Mouse (Mus musculus): ENCODE data around the gene Phospho1. TPM values are rescaled to one million over a fixed set of nuclear protein-coding genes. Genes with fewer than 3 reads are reported as not detected.

Phospho1 gene
- 0.51 and 0.62 TPM in 2 replicates for polyA plus RNA-seq (2014; fragmentation: Nextera tagmentation; extraction: Ambion mirVana)

DNA sequence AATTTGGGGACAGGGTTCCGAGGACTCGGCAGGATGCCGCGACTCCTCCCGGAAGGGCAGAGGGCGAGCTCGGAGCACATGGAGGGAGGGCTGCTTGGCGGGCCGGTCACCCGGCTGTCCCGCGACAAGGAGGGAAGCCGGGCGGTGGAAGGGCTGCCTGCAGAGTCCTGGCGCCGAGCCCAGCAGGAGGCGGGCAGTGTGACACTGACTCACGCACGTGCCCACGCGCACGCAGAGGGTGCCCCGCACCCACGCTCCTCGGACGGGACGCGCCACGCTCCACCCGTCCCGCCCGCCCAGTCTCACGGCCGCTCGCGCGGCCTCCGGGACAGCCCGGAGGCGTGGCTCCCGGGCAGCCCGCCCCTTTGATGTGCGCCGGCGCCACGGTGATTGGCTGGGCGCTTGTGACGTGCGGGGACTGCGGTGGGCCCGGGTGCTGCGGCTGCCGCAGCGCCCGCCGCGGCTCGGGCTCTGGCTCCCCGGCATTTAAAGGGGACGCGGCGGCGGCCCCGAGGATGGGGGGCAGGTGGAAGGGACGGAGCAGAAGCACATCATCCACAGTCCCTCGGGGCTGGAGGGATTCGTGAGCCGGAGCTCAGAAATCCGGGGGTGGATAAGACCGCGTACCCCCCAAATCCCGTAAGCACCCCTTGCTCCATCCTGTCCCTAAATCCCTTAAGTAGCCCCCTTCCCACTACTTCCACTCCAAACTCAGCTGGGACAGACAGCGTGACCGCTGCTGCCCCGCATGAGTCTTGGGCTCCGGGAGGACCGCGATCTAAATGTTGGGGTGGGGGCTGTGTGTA is at the start of gene Phospho1:
Gene Phospho1, plus strand, starts transcription at position 429 of the 806 bp plus-strand sequence.
- no peaks in the 10 kb centered on the region for H3K36me3 ChIP-seq (ENCODE audit: control insufficient read depth, insufficient read depth, low read length)
- H3K27ac ChIP-seq (ENCODE audit: low read depth, low read length) = no peak within 1 kb of the TSS
- peaks cover 26% of the 10 kb centered on the region for H3K27me3 ChIP-seq (ENCODE audit: control insufficient read depth, insufficient read depth, low read length)
- under 1% methylated on average over 75 of the region's 78 CpGs for WGBS
- peak within 1 kb of the TSS; percentile 99 for H3K4me2 ChIP-seq (ENCODE audit: low read depth, low read length)
- H3K9ac ChIP-seq (replicated peaks; ENCODE audit: low read depth, low read length) = peak within 1 kb of the TSS; percentile 66
- H3K4me3 ChIP-seq (ENCODE audit: low read depth, low read length) = peak within 1 kb of the TSS; percentile 66
- H3K9me3 ChIP-seq (ENCODE audit: control insufficient read depth, low read length) = no peaks in the 10 kb centered on the region
- peak; percentile 98 for ATAC-seq (ENCODE audit: low read depth)
- peaks cover 5% of the 10 kb centered on the region; the same call in 1 of the 2 replicates for H3K4me1 ChIP-seq (ENCODE audit: control insufficient read depth, insufficient read depth, low read length)

DNA sequence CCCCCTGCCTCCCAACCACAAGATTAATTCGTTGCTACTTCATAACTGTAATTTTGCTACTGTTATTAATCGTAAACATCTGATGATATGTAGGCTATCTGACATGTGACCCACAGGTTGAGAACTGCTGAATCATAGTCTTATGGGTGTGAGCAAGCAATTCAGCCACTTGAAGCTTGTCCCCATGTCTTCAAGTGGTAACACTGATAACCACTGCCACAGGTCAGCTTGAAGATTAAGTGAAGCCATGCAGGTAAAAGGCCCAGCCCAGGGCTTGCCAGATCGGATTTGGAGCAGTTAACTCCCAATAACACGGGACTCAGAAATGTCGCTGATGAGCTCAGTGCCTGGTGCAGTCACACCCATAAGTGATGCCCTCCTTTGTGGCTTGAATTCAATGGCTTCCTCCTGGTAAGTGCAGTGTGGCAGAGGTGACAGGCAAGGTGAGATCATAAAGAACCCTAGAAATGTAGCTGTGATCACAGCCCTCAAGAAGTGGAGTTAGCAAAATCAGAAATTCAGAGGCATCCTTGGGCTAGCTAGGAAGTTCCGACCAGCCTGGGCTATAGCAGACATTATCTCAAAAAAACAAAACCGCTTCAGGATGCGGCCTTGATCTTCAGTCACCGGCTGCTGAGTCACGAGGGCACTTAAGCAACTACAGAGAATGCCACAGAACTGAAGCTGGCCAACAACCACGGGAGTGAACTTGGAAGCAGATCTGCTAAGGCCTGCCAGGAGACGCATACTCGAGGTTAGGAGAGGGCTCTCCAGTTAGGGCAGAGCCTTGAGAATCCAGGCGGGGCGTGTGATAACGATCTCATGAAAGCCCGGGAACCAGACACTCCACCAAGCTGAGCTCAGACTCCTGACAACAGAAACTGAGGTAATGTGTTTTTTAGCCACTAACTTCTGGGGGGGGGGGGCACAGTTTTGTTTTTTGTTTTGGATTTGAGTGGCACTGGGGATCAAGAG is 46.7 kb upstream of the Phospho1 start:
- no peak overlapping the region for H3K27ac ChIP-seq (ENCODE audit: low read depth, low read length)
- H3K4me2 ChIP-seq (ENCODE audit: low read depth, low read length) = no peak overlapping the region
- 87% methylated on average over 17 of the region's 17 CpGs for WGBS
- H3K4me3 ChIP-seq (ENCODE audit: low read depth, low read length) = no peak overlapping the region
- no peaks in the 10 kb centered on the region for H3K9me3 ChIP-seq (ENCODE audit: control insufficient read depth, low read length)
- H3K4me1 ChIP-seq (ENCODE audit: control insufficient read depth, insufficient read depth, low read length) = no peaks in the 10 kb centered on the region
- no peak for ATAC-seq (ENCODE audit: low read depth)
- H3K36me3 ChIP-seq (ENCODE audit: control insufficient read depth, insufficient read depth, low read length) = no peaks in the 10 kb centered on the region
- no peak overlapping the region for H3K9ac ChIP-seq (replicated peaks; ENCODE audit: low read depth, low read length)
- no peaks in the 10 kb centered on the region for H3K27me3 ChIP-seq (ENCODE audit: control insufficient read depth, insufficient read depth, low read length)

DNA sequence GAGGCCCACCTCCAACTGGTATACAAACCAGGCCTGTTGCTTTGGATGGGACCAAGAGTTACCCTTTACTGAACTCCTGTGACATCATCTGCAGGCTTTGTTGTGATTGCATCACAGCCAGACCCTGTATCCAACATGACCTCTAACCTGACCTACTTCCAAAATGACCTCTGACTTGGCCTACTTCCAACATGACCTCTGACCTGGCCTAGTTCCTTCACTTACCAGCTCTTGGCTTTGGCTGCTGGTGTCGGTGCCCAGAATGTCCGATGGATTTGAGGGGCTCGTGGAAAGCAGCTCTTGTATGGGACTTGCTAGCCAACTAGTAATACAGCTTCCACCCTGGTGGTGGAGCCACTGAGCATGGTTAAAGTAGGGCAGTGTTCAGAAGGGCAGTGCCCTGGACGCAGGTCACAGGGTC is 45.5 kb upstream of the Phospho1 start:
- no peaks in the 10 kb centered on the region for H3K36me3 ChIP-seq (ENCODE audit: control insufficient read depth, insufficient read depth, low read length)
- no peaks in the 10 kb centered on the region for H3K9me3 ChIP-seq (ENCODE audit: control insufficient read depth, low read length)
- H3K4me3 ChIP-seq (ENCODE audit: low read depth, low read length) = no peak overlapping the region
- no peaks in the 10 kb centered on the region for H3K27me3 ChIP-seq (ENCODE audit: control insufficient read depth, insufficient read depth, low read length)
- 76% methylated on average over 4 of the region's 4 CpGs for WGBS
- H3K9ac ChIP-seq (replicated peaks; ENCODE audit: low read depth, low read length) = no peak overlapping the region
- no peak overlapping the region for H3K4me2 ChIP-seq (ENCODE audit: low read depth, low read length)
- ATAC-seq (ENCODE audit: low read depth) = no peak
- H3K4me1 ChIP-seq (ENCODE audit: control insufficient read depth, insufficient read depth, low read length) = no peaks in the 10 kb centered on the region
- no peak overlapping the region for H3K27ac ChIP-seq (ENCODE audit: low read depth, low read length)

DNA sequence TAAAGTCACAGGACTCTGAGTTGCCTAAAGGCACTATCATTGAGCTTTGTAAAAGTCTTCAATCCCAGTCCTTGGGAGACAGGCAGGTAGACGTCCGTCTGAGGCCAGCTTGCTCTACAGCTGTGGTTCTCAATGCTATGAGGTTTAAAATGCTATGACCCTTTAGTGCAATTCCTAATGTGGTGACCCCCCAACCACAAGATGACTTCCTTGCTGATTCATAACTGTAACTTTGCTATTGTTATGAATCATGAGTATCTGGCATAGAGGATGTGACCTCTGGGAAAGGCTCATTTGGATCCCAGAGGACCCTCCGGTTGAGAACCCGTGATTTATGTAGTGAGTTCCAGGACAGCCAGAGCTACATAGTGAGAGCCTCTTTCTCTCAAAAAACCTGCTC is 44.9 kb upstream of the Phospho1 start:
- Histone ChIP-seq H3K4me1 (ENCODE audit: control insufficient read depth, insufficient read depth, low read length) (no peaks in the 10 kb centered on the region), H3K9me3 (ENCODE audit: control insufficient read depth, low read length) (no peaks in the 10 kb centered on the region), H3K27ac (ENCODE audit: low read depth, low read length) (no peak overlapping the region), H3K36me3 (ENCODE audit: control insufficient read depth, insufficient read depth, low read length) (no peaks in the 10 kb centered on the region), H3K4me2 (ENCODE audit: low read depth, low read length) (no peak overlapping the region), H3K27me3 (ENCODE audit: control insufficient read depth, insufficient read depth, low read length) (no peaks in the 10 kb centered on the region), H3K9ac (replicated peaks; ENCODE audit: low read depth, low read length) (no peak overlapping the region), H3K4me3 (ENCODE audit: low read depth, low read length) (no peak overlapping the region)
- 87% methylated on average over 4 of the region's 4 CpGs for WGBS
- ATAC-seq (ENCODE audit: low read depth) = no peak

DNA sequence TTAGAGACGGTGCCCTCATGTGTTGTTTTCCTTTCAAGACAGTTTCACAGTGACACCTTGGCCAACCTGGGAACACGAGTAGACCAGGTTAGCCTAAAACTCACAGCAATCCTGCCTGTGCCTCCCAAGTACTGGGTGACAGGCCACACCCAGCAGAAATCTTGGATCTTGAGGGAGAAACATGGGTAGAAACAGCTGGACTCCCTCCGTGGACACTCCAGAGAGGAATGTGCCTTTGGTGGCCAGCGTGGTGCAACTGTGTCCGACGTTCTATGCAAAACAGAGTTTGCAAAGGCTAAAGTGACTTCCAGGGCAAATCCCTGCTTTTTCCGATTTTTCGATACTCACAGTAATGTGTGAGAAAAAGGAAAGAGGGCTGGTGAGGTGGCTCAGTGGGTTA is 43.8 kb upstream of the Phospho1 start:
- Histone ChIP-seq H3K4me3 (ENCODE audit: low read depth, low read length) (no peak overlapping the region), H3K9me3 (ENCODE audit: control insufficient read depth, low read length) (no peaks in the 10 kb centered on the region), H3K27me3 (ENCODE audit: control insufficient read depth, insufficient read depth, low read length) (no peaks in the 10 kb centered on the region), H3K27ac (ENCODE audit: low read depth, low read length) (no peak overlapping the region), H3K4me2 (ENCODE audit: low read depth, low read length) (no peak overlapping the region), H3K36me3 (ENCODE audit: control insufficient read depth, insufficient read depth, low read length) (no peaks in the 10 kb centered on the region), H3K9ac (replicated peaks; ENCODE audit: low read depth, low read length) (no peak overlapping the region), H3K4me1 (ENCODE audit: control insufficient read depth, insufficient read depth, low read length) (no peaks in the 10 kb centered on the region)
- no peak for ATAC-seq (ENCODE audit: low read depth)
- 95% methylated on average over 8 of the region's 8 CpGs for WGBS

DNA sequence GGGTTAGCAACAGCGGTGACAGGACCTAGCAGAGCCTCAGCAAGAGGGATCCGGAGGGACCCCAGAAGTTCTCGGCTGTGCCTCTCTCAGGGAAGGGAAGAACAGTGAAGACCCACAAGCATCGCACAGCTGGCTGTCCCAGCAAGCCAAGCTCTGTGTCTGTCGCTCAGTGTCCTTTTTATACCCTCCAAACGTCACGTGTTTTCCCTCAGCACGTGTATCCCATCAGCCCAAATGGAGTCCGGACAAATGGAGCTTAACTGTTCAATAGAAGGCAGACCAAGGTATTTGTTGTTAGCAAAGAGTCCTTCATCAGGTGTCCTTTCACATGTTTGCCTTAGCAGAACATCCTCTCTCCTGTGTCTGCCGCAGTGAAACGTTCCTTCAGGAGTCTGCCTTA is 42.7 kb upstream of the Phospho1 start:
- no peak overlapping the region for H3K4me3 ChIP-seq (ENCODE audit: low read depth, low read length)
- H3K27ac ChIP-seq (ENCODE audit: low read depth, low read length) = no peak overlapping the region
- H3K36me3 ChIP-seq (ENCODE audit: control insufficient read depth, insufficient read depth, low read length) = no peaks in the 10 kb centered on the region
- no peaks in the 10 kb centered on the region for H3K9me3 ChIP-seq (ENCODE audit: control insufficient read depth, low read length)
- H3K4me2 ChIP-seq (ENCODE audit: low read depth, low read length) = no peak overlapping the region
- no peaks in the 10 kb centered on the region for H3K27me3 ChIP-seq (ENCODE audit: control insufficient read depth, insufficient read depth, low read length)
- no peak overlapping the region for H3K9ac ChIP-seq (replicated peaks; ENCODE audit: low read depth, low read length)
- no peak for ATAC-seq (ENCODE audit: low read depth)
- WGBS = 85% methylated on average over 11 of the region's 11 CpGs
- no peaks in the 10 kb centered on the region for H3K4me1 ChIP-seq (ENCODE audit: control insufficient read depth, insufficient read depth, low read length)

DNA sequence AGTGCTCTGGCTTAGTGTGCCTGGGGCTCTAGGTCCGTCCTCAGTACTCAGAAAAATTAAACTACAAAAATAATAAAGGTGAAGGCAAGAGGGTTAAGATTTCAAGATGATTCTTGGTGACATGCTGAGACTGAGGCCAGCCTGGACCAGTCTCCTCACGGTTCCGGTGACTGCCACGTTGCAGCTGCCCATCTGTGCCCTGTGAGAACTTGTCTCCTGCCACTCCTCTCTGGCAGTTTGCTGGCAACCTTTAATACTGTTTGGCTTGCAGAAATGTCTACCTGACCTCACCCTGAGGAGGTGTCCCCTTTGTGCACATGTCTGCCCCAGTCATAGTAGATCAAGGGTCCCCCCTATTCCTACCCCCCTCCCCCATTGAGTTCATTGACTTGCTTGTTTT is 40.8 kb upstream of the Phospho1 start:
- H3K4me2 ChIP-seq (ENCODE audit: low read depth, low read length) = no peak overlapping the region
- no peaks in the 10 kb centered on the region for H3K4me1 ChIP-seq (ENCODE audit: control insufficient read depth, insufficient read depth, low read length)
- H3K9ac ChIP-seq (replicated peaks; ENCODE audit: low read depth, low read length) = no peak overlapping the region
- 86% methylated on average over 4 of the region's 4 CpGs for WGBS
- no peak overlapping the region for H3K27ac ChIP-seq (ENCODE audit: low read depth, low read length)
- no peaks in the 10 kb centered on the region for H3K27me3 ChIP-seq (ENCODE audit: control insufficient read depth, insufficient read depth, low read length)
- ATAC-seq (ENCODE audit: low read depth) = no peak
- no peaks in the 10 kb centered on the region for H3K9me3 ChIP-seq (ENCODE audit: control insufficient read depth, low read length)
- H3K36me3 ChIP-seq (ENCODE audit: control insufficient read depth, insufficient read depth, low read length) = no peaks in the 10 kb centered on the region
- H3K4me3 ChIP-seq (ENCODE audit: low read depth, low read length) = no peak overlapping the region

DNA sequence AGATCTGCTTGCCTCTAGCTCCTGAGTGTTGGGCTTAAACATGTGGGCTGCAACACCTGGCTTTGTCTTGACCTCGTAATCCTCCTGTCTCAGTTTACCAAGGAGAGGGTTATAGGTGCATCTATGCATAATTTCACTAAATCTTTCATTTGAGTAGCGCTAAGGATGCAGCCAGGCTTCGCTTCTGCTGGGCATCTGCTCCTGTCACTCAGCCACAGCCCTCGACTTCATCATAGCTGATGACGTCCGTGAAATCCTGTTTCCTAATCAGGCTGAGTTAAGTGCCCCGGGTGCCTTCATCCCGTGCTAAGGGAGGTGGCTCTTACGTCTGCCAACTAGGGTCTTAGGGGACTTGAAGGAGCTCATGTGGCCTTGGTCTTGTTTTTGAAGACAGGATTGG is 40.3 kb upstream of the Phospho1 start:
- no peak for ATAC-seq (ENCODE audit: low read depth)
- Histone ChIP-seq H3K4me2 (ENCODE audit: low read depth, low read length) (no peak overlapping the region), H3K4me3 (ENCODE audit: low read depth, low read length) (no peak overlapping the region), H3K27me3 (ENCODE audit: control insufficient read depth, insufficient read depth, low read length) (no peaks in the 10 kb centered on the region), H3K4me1 (ENCODE audit: control insufficient read depth, insufficient read depth, low read length) (no peaks in the 10 kb centered on the region), H3K9ac (replicated peaks; ENCODE audit: low read depth, low read length) (no peak overlapping the region), H3K27ac (ENCODE audit: low read depth, low read length) (no peak overlapping the region), H3K9me3 (ENCODE audit: control insufficient read depth, low read length) (no peaks in the 10 kb centered on the region), H3K36me3 (ENCODE audit: control insufficient read depth, insufficient read depth, low read length) (no peaks in the 10 kb centered on the region)
- WGBS = 90% methylated on average over 9 of the region's 9 CpGs

DNA sequence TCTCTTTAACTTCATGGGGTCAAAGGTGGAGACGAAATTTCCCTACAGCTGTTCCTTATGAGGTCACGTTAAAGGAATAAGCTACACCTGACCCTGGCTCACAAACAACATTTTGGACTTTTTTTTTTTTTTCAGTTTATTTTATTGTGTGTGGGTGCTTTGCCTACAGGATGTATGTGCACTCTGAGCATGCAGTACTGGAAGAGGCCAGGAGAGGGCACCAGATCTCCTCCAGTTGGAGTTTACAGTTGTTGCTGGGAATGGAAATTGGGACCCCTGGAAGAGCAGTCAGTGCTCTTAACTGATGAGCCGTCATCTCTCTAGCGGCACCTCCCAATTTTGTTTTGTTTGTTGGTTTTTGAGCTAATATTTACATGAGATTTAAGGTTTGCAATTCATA is 38.6 kb upstream of the Phospho1 start:
- 92% methylated on average over 4 of the region's 4 CpGs for WGBS

More for the DNA sequence above, 38.6 kb upstream of the Phospho1 start:
- Histone ChIP-seq H3K4me1 (ENCODE audit: control insufficient read depth, insufficient read depth, low read length) (no peaks in the 10 kb centered on the region), H3K27ac (ENCODE audit: low read depth, low read length) (no peak overlapping the region), H3K4me2 (ENCODE audit: low read depth, low read length) (no peak overlapping the region), H3K4me3 (ENCODE audit: low read depth, low read length) (no peak overlapping the region), H3K27me3 (ENCODE audit: control insufficient read depth, insufficient read depth, low read length) (no peaks in the 10 kb centered on the region), H3K36me3 (ENCODE audit: control insufficient read depth, insufficient read depth, low read length) (no peaks in the 10 kb centered on the region), H3K9me3 (ENCODE audit: control insufficient read depth, low read length) (no peaks in the 10 kb centered on the region), H3K9ac (replicated peaks; ENCODE audit: low read depth, low read length) (no peak overlapping the region)
- ATAC-seq (ENCODE audit: low read depth) = no peak
